Mouse (Mus musculus): ENCODE measurements around the gene Frs3.
"Not testable (repeated sequence)": the region's sequence is repeated elsewhere in the genome, so short reads cannot be mapped to it uniquely, and the experiment has no call there.

Frs3 gene

GRCm38 (mm10) chr17:47688608-47689575 lies at the start of gene Frs3:
Gene Frs3 (plus strand): TSS chr17:47689030.
- peak; percentile 43 for ATAC-seq (ENCODE audit: low TSS enrichment)

DNA sequence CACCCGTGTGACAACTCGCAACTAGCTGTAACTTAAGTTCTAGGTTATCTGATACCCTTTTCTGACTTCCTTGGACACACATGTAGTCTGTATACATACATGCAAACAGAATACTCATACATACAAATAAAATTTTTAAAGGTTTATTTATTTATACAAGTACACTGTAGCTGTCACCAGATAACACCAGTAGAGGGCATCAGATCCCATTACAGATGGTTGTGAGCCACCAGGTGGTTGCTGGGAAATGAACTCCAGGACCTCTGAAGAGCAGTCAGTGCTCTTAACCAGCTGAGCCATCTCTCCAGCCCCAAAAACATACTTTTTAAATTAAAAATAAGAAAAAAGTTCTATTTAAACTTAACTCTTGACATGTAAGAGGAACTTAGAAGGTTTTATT lies 45.8 kb upstream of the Frs3 start:
- no peak for ATAC-seq (ENCODE audit: low TSS enrichment)

DNA sequence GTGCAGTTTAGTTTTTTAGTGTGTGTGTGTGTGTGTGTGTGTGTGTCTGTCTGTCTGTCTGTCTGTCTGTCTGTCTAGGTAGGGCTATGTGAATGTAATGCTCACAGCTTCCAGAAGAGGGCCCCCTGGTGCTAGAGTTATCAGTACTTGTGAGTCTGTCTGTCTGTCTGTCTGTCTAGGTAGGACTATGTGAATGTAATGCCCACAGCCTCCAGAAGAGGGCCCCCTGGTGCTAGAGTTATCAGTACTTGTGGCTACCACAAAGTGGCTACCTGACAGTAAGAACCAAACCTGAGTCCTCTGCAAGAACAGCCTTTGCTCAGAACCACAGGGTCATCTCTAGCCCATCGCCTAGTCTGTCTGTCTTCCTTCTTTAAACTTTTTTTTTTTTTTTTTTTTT lies 42.1 kb upstream of the Frs3 start:
- ATAC-seq (ENCODE audit: low TSS enrichment) = no peak

- ATAC-seq (ENCODE audit: low TSS enrichment) = no peak
These were observed 39.9 kb upstream of the Frs3 start for GRCm38 (mm10) chr17:47648966-47649365.

DNA sequence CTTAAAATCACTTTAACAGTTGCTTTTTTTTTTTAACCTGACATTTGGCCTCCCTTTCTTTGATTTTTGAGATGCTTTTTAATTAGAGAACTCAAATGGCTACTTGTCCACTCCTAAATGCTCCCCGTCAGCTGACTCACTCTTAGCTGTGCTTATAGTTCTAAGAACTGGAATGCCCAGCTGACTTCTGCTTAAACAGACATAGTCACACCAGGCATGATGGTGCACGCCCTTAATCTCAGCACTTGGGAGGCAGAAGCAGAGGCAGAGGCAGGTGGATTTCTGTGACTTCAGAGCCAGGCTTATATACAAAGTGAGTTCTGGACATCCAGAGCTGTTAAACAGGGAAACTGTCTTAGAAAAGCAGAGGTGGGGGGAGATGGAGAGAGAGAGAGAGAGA lies 36.9 kb upstream of the Frs3 start:
- no peak for ATAC-seq (ENCODE audit: low TSS enrichment)

- ATAC-seq (ENCODE audit: low TSS enrichment) = not testable (repeated sequence)
These were observed 34.5 kb upstream of the Frs3 start for GRCm38 (mm10) chr17:47654346-47654745.

DNA sequence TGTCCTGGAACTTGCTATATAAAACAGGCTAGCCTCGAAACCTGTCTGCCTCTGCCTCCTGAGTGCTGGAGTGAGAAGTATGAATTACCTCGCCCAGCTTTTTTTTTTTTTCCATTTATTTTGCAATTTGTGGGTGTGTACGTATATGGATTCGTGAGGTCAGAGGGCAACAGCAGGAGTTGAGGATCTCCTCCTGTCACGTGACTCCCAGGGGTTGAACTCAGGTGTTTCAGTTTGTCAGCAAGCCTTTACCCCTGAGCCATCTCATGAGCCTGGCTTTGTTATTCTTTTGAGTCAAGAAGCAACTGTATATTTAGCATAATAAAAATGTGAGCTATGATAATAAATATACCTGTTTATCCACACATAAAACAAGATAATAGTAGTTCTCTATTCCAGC lies 33.1 kb upstream of the Frs3 start:
- no peak for ATAC-seq (ENCODE audit: low TSS enrichment)

GRCm38 (mm10) chr17:47657901-47658300 lies 30.9 kb upstream of the Frs3 start:
- no peak for ATAC-seq (ENCODE audit: low TSS enrichment)

- no peak for ATAC-seq (ENCODE audit: low TSS enrichment)
These were observed 30.0 kb upstream of the Frs3 start for GRCm38 (mm10) chr17:47658741-47659243.

- no peak for ATAC-seq (ENCODE audit: low TSS enrichment)
These were observed 25.7 kb upstream of the Frs3 start for GRCm38 (mm10) chr17:47663009-47663713.

DNA sequence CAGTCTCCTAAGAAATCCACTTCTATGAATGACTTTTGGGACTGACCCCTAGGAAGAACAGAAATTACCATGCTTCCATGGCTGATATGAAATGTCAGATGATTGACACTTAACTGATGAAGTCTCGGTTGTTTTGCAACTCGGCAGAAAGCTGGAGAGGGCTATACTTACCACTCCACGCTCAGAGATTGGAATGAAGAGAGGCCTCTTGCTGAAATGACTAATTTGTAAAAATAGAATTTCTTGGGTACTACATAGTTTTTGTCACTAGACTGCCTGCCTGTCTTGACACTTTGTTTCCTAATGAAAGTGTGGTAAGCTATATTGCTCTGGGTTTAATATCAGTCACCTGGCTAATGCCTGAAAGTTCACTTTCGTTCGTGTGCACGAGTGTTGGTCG lies 24.4 kb upstream of the Frs3 start:
- no peak for ATAC-seq (ENCODE audit: low TSS enrichment)

DNA sequence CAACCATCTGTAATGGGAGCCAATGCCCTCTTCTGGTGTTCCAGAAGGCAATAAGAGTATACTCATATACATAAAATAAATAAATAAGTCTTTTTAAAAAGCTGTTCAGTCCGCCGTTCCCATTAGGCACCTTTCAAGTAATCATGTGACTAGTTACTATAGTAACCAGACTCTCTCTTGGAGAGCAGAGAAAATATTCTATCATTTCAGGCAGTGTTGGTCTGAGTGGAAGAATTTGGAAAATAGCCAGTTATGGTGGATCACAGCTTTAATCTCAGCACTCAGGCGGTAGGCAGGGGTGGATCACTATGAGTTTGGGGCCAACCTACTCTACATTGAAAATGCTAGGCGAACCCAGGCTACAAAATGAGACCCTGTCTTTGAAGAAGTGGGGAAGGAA lies 19.7 kb upstream of the Frs3 start:
- ATAC-seq (ENCODE audit: low TSS enrichment) = no peak

GRCm38 (mm10) chr17:47671988-47672310 lies 16.9 kb upstream of the Frs3 start:
- ATAC-seq (ENCODE audit: low TSS enrichment) = peak; percentile 50

GRCm38 (mm10) chr17:47672311-47673111 lies 16.3 kb upstream of the Frs3 start:
- peak; percentile 71 for ATAC-seq (ENCODE audit: low TSS enrichment)

GRCm38 (mm10) chr17:47676581-47676980 lies 12.2 kb upstream of the Frs3 start:
- ATAC-seq (ENCODE audit: low TSS enrichment) = peak; percentile 49

DNA sequence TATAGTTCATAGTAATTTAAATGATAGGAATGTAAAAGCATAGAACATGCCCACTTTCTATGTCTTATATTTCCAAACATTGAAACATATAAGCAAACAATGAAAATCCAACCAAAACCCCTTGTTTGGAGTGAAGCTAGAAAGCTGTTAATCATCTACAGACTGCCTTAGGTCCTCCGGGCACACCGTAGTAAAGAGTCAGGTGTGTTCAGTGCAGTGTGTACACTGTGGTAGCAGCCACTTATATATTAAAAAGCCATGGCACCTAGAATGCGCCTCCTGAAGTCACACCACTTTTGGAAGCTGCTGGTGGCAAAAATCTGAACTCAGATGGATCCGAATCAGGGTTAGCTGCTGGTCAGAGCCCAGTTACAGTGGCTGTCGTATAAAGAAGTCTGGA lies 10.6 kb upstream of the Frs3 start:
- no peak for ATAC-seq (ENCODE audit: low TSS enrichment)

DNA sequence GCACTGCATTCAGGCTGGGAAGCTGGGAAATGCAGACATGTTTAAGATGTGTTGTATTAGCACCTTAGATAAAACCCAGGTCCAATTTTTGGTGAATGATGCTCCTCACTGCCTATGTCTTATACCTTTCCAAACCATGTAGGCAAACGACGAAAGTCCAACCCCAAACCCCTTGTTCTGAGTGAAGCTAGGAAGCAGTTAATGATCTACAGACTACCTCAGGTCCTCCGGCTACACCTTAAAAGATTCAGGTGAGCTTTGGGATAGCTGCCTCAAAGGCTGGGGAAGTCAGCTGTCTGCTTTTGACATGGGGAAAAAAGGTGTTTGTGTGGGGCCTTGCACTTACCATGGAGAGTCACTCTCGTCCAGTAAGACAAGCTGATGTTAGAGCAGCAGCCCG lies 10.1 kb upstream of the Frs3 start:
- ATAC-seq (ENCODE audit: low TSS enrichment) = no peak

DNA sequence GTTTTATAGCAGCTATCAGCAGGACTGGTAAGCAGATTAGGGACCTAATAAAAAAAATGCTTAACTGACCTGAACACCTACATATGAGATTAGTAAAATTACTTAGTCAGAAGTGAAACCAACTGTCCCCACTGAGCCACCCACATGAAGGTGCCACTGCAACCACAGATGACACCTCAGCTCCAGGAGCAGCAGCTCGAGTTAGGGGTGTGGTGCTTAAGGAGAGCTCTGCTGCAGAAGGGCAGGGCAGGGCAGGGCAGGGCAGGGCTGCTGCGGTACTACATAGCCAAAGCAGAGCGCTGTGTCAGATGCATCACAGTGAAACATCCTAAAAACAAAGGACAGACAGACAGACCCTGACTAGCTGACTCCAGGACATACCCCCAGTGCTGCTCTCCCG lies 6.0 kb upstream of the Frs3 start:
- no peak for ATAC-seq (ENCODE audit: low TSS enrichment)

GRCm38 (mm10) chr17:47687409-47688343 lies 1.2 kb upstream of the Frs3 start:
- ATAC-seq (ENCODE audit: low TSS enrichment) = peak; percentile 69

GRCm38 (mm10) chr17:47688344-47688607 lies 554 bp upstream of the Frs3 start, which contains the start of gene Tomm6:
Gene Tomm6 (minus strand): TSS chr17:47688386.
- ATAC-seq (ENCODE audit: low TSS enrichment) = no peak

DNA sequence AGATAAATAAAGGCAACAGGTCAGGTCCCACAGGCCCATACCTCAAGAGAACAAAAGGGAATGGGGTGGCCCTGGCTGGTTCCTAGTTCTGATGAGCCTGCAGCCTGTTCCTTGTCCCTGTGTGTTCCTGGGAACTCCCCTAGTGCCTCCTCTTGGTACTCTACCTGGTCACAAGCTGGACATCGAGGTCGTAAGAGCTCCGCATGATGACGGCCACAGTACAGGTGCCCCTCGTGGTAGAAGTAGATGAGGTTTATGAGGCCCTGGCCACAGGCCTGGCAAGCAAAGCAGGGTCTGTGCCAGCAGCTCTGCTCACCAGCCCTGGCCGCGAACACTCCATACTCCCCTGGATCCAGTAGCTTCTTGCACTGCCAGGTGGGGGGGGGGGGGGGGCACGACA lies 1.1 kb downstream of the Frs3 start:
- ATAC-seq (ENCODE audit: low TSS enrichment) = no peak

Measured in frontal cortex, adult (tissue).